Mouse (Mus musculus) retina, embryonic 14.5 days (tissue): ENCODE measurements around the gene Rrm1.
"Not testable (repeated sequence)": the region's sequence is repeated elsewhere in the genome, so short reads cannot be mapped to it uniquely, and the experiment has no call there.

Experiments used
- DNase-seq: peaks from one replicate; pipeline ENCODE4 v3.0.0-alpha.2; 2015; ENCODE audit warnings: low spot score

The Rrm1 gene

GRCm38 (mm10) chr7:102441657-102442391 is at the start of gene Rrm1:
Rrm1 (plus strand) TSS chr7:102441695.
- peak; percentile 96 for DNase-seq

- DNase-seq = no peak
Observed at GRCm38 (mm10) chr7:102393898-102394297, 47.6 kb upstream of the Rrm1 start.

GRCm38 (mm10) chr7:102395894-102396293 is 45.6 kb upstream of the Rrm1 start:
- no peak for DNase-seq

GRCm38 (mm10) chr7:102396331-102396730 is 45.2 kb upstream of the Rrm1 start:
- no peak for DNase-seq

GRCm38 (mm10) chr7:102399180-102399731 is 42.2 kb upstream of the Rrm1 start:
- DNase-seq = no peak

- no peak for DNase-seq
Observed at GRCm38 (mm10) chr7:102404118-102404517, 37.4 kb upstream of the Rrm1 start.

GRCm38 (mm10) chr7:102407440-102407839 is 34.1 kb upstream of the Rrm1 start:
- no peak for DNase-seq

GRCm38 (mm10) chr7:102415272-102415671 is 26.2 kb upstream of the Rrm1 start:
- not testable (repeated sequence) for DNase-seq

GRCm38 (mm10) chr7:102415841-102416240 is 25.7 kb upstream of the Rrm1 start:
- no peak for DNase-seq

- peak; percentile 89 for DNase-seq
Observed at GRCm38 (mm10) chr7:102417398-102417797, 24.1 kb upstream of the Rrm1 start.

GRCm38 (mm10) chr7:102422036-102422435 is 19.5 kb upstream of the Rrm1 start:
- no peak for DNase-seq

GRCm38 (mm10) chr7:102425933-102426685 is 15.4 kb upstream of the Rrm1 start:
- DNase-seq = no peak

GRCm38 (mm10) chr7:102434344-102434743 is 7.2 kb upstream of the Rrm1 start:
- DNase-seq = no peak

GRCm38 (mm10) chr7:102440822-102441656 is 456 bp upstream of the Rrm1 start:
- peak; percentile 35 for DNase-seq

- no peak for DNase-seq
Observed at GRCm38 (mm10) chr7:102442432-102442831, 937 bp downstream of the Rrm1 start.

- no peak for DNase-seq
Observed at GRCm38 (mm10) chr7:102444301-102444700, 2.8 kb downstream of the Rrm1 start.

- DNase-seq = no peak
Observed at GRCm38 (mm10) chr7:102446438-102446837, 4.9 kb downstream of the Rrm1 start.

- DNase-seq = no peak
Observed at GRCm38 (mm10) chr7:102458618-102459380, 17.3 kb downstream of the Rrm1 start.

- no peak for DNase-seq
Observed at GRCm38 (mm10) chr7:102467566-102467965, 26.1 kb downstream of the Rrm1 start.

GRCm38 (mm10) chr7:102472675-102473074 is 31.2 kb downstream of the Rrm1 start:
- no peak for DNase-seq

- no peak for DNase-seq
Observed at GRCm38 (mm10) chr7:102476601-102477000, 35.1 kb downstream of the Rrm1 start.
